Mouse (Mus musculus): ENCODE measurements at regions not wholly inside any gene's neighbourhood (a gene's known extent, or its start where the extent isn't known, plus 50 kb on each side); places are given as distances from the start of the nearest gene placed in this dataset.
"Not testable (repeated sequence)": the region's sequence is repeated elsewhere in the genome, so short reads cannot be mapped to it uniquely, and the experiment has no call there.

DNA sequence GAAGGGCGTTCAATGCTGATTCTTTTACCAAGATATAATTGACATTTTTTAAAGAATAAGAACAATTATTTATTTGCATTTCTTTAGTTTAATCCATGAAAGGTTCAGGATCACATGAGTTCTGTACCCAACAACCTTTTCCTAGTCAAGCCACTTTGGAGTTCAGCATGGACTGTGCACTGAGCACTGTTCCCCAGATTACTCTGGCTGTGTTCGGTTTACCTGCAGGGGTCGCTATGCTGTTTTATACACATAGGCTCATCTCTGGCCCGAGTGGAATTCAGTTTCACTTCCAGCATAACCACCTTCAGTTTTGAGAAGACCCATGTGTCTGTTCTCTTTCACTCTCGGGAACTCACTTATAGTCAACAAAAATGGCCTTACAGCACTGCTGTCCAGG lies 93.5 kb upstream of the Smarcad1 start:
- not testable (repeated sequence) for H3K4me1 ChIP-seq (ENCODE audit: control insufficient read depth, insufficient read depth, insufficient read length); H3K27ac ChIP-seq (ENCODE audit: insufficient read depth, low read length); H3K4me3 ChIP-seq (ENCODE audit: extremely low read depth, insufficient read depth, insufficient read length); H3K27me3 ChIP-seq (ENCODE audit: control insufficient read depth, insufficient read depth, low read length); H3K36me3 ChIP-seq (ENCODE audit: control insufficient read depth, insufficient read depth, low read length); DNase-seq (ENCODE audit: low read depth in 1 of 2, low spot score in 2 of 2)
- 84% methylated on average over 5 of the region's 5 CpGs for WGBS

DNA sequence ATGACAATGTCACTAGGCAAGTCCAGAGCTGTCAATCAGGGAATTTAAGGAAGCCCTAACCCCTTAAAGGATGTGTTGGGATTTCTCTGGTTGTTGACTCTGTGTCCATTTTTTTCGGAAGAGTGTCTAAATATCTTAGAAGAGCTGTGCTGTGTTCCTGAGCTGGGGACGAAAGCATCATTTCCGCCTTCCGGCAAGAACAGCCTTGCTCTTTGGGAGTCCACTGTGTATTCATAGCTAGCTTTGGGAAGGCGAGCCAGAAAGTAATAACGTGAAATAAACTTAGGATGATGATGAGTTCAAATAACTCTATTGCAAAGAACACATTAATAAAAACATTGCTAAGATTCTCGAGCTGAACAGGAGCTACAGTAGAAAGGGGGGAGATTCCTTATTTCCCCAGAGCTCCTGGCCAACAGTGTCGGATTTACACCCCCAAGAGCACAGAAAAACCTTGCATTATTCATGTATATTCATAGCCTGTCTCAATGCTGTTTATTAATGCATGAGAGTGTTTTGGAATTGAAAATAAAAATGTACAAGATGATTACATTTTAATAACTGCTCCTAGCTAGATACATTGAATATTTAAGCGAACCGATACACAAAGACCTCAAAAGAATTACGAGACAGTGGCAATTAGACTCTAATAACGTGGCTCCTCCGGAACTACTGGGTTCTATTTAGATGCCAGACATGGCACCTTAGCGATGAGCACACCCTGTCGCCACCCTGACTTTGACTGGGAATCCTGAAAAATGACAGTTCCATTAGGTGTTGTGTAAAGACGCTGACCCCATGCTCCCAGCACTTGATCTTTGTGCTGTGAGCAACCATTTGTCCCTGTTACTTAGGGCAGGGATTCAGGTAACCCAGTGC lies 80.5 kb upstream of the Smarcad1 start:
- TF ChIP-seq POLR2A (IDR thresholded peaks at IDR 0.05; ENCODE audit: low read depth, low read length) (no peak), CTCF (IDR thresholded peaks at IDR 0.05; ENCODE audit: extremely low read depth, insufficient read depth, insufficient read length, insufficient replicate concordance) (no peak)
- WGBS: 84% methylated on average over 16 of the region's 16 CpGs
- H3K27ac ChIP-seq (ENCODE audit: insufficient read depth, low read length): no peak overlapping the region
- no peaks in the 10 kb centered on the region for H3K27me3 ChIP-seq (ENCODE audit: control insufficient read depth, insufficient read depth, low read length)
- H3K4me1 ChIP-seq (ENCODE audit: control insufficient read depth, insufficient read depth, insufficient read length): no peaks in the 10 kb centered on the region
- H3K4me3 ChIP-seq (ENCODE audit: extremely low read depth, insufficient read depth, insufficient read length): no peak overlapping the region
- H3K36me3 ChIP-seq (ENCODE audit: control insufficient read depth, insufficient read depth, low read length): no peaks in the 10 kb centered on the region
- no peak for DNase-seq (ENCODE audit: low read depth in 1 of 2, low spot score in 2 of 2)

DNA sequence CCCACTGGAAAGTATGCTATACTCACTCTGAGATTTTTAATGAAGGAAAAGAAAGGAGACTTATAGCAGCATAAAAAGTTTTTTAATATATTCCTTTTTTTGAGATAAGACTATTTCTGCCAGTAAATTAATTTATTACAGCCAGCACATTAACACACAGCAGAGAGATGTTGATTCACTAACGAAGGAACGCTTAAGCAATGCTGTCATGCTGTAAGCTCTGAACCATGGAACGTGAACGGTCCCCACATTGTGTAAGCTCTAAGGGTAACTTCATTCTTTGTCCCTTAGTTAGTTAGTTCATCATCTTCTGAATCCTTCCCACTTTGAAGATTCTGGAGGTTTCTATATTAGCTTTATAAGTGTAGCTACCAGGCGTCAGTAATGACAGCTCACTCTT lies 79.8 kb upstream of the Smarcad1 start:
- H3K27ac ChIP-seq (ENCODE audit: insufficient read depth, low read length): no peak overlapping the region
- no peaks in the 10 kb centered on the region for H3K36me3 ChIP-seq (ENCODE audit: control insufficient read depth, insufficient read depth, low read length)
- H3K4me3 ChIP-seq (ENCODE audit: extremely low read depth, insufficient read depth, insufficient read length): no peak overlapping the region
- no peak for TF ChIP-seq POLR2A (IDR thresholded peaks at IDR 0.05; ENCODE audit: low read depth, low read length)
- 84% methylated on average over 5 of the region's 5 CpGs for WGBS
- H3K4me1 ChIP-seq (ENCODE audit: control insufficient read depth, insufficient read depth, insufficient read length): no peaks in the 10 kb centered on the region
- DNase-seq (ENCODE audit: low read depth in 1 of 2, low spot score in 2 of 2): no peak
- no peaks in the 10 kb centered on the region for H3K27me3 ChIP-seq (ENCODE audit: control insufficient read depth, insufficient read depth, low read length)

DNA sequence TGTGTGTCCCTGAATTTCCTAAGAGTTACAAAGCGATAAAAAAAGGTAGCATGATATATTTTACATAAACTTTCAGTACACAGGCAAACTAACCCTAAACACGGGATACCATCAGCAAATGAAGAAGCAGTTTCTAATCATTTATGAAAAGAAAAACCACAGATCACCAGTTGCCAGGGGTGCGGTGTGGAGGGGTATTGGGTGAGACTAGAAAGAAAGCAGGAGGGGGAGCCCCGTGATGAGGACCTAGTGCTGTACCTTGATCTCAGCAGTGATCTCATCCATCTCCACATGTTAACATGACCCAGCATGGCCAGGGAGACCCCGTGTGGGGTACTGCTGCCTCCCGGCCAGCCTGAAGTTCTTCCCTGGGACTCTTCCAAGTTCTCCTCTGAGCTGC lies 77.7 kb upstream of the Smarcad1 start:
- H3K27me3 ChIP-seq (ENCODE audit: control insufficient read depth, insufficient read depth, low read length): no peaks in the 10 kb centered on the region
- no peak overlapping the region for H3K4me3 ChIP-seq (ENCODE audit: extremely low read depth, insufficient read depth, insufficient read length)
- H3K4me1 ChIP-seq (ENCODE audit: control insufficient read depth, insufficient read depth, insufficient read length): no peaks in the 10 kb centered on the region
- TF ChIP-seq POLR2A (IDR thresholded peaks at IDR 0.05; ENCODE audit: low read depth, low read length) (no peak), CTCF (IDR thresholded peaks at IDR 0.05; ENCODE audit: extremely low read depth, insufficient read depth, insufficient read length, insufficient replicate concordance) (no peak)
- 68% methylated on average over 6 of the region's 6 CpGs for WGBS
- no peak overlapping the region for H3K27ac ChIP-seq (ENCODE audit: insufficient read depth, low read length)
- H3K36me3 ChIP-seq (ENCODE audit: control insufficient read depth, insufficient read depth, low read length): no peaks in the 10 kb centered on the region
- no peak for DNase-seq (ENCODE audit: low read depth in 1 of 2, low spot score in 2 of 2)

DNA sequence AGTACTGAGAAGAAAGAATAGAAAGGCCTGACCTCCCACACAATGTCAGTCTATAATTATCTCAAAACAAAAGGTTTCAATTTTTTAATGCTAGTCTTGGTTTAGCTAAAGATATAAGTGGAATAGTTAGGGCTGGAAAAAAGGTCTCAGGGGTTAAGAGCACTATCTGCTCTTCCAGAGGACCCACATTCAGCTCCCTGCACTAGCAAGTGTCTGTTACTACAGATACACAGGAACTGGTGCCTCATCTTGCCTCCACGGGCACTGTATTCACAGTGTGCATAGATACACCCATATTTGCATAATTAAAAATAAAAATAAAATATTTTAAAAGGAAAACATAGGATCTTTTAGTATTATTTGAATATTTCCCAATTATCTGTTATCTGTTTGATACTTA lies 77.2 kb upstream of the Smarcad1 start:
- H3K27ac ChIP-seq (ENCODE audit: insufficient read depth, low read length): no peak overlapping the region
- H3K36me3 ChIP-seq (ENCODE audit: control insufficient read depth, insufficient read depth, low read length): no peaks in the 10 kb centered on the region
- H3K4me3 ChIP-seq (ENCODE audit: extremely low read depth, insufficient read depth, insufficient read length): no peak overlapping the region
- TF ChIP-seq CTCF (IDR thresholded peaks at IDR 0.05; ENCODE audit: extremely low read depth, insufficient read depth, insufficient read length, insufficient replicate concordance) (no peak), POLR2A (IDR thresholded peaks at IDR 0.05; ENCODE audit: low read depth, low read length) (no peak)
- no peak for DNase-seq (ENCODE audit: low read depth in 1 of 2, low spot score in 2 of 2)
- H3K4me1 ChIP-seq (ENCODE audit: control insufficient read depth, insufficient read depth, insufficient read length): no peaks in the 10 kb centered on the region
- no peaks in the 10 kb centered on the region for H3K27me3 ChIP-seq (ENCODE audit: control insufficient read depth, insufficient read depth, low read length)
- WGBS: 76% methylated on average over 1 of the region's 1 CpGs

DNA sequence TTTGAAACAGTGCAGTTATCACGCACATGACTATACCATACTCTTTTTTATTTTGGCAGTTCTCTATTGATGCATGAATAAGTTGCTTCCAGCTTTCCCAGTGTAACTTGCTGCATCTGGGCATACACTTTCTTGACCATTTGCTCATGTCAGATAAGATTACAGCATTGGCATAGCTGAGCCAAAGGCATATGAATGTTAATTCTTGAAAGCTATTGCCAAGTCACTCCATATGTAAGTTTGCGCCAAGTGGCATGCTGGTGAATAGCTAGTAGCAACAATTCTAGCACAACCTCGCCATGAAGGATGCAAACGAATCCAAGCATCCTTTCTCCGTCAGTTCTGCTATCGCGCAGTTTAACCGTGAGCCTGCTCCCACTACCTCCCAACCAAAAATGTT lies 72.2 kb upstream of the Smarcad1 start:
- H3K4me1 ChIP-seq (ENCODE audit: control insufficient read depth, insufficient read depth, insufficient read length): no peaks in the 10 kb centered on the region
- no peak overlapping the region for H3K4me3 ChIP-seq (ENCODE audit: extremely low read depth, insufficient read depth, insufficient read length)
- no peaks in the 10 kb centered on the region for H3K36me3 ChIP-seq (ENCODE audit: control insufficient read depth, insufficient read depth, low read length)
- 87% methylated on average over 8 of the region's 8 CpGs for WGBS
- TF ChIP-seq POLR2A (IDR thresholded peaks at IDR 0.05; ENCODE audit: low read depth, low read length): no peak
- TF ChIP-seq CTCF (IDR thresholded peaks at IDR 0.05; ENCODE audit: extremely low read depth, insufficient read depth, insufficient read length, insufficient replicate concordance): no peak
- H3K27me3 ChIP-seq (ENCODE audit: control insufficient read depth, insufficient read depth, low read length): no peaks in the 10 kb centered on the region
- H3K27ac ChIP-seq (ENCODE audit: insufficient read depth, low read length): no peak overlapping the region
- DNase-seq (ENCODE audit: low read depth in 1 of 2, low spot score in 2 of 2): no peak

DNA sequence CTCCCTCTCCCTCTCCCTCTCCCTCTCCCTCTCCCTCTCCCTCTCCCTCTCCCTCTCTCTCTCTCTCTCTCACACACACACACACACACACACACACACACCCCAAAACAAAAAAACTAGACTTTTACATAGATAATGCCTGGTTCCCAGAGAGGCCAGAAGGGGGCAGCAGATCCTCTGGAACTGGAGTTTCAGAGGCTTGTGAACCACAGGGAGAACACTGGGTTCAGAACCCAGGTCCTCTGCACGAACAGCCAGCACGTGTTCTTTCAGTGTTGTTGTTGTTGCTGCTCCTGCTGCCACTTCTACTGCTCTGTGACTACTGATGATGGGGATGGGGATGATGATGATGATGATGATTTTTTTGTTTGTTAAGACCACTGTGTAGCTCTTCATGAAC lies 68.4 kb upstream of the Smarcad1 start:
- TF ChIP-seq POLR2A (IDR thresholded peaks at IDR 0.05; ENCODE audit: low read depth, low read length) (no peak), CTCF (IDR thresholded peaks at IDR 0.05; ENCODE audit: extremely low read depth, insufficient read depth, insufficient read length, insufficient replicate concordance) (peak; percentile 17; the same call in 1 of the 2 replicates)
- 36% methylated on average over 2 of the region's 2 CpGs for WGBS
- no peaks in the 10 kb centered on the region for H3K4me1 ChIP-seq (ENCODE audit: control insufficient read depth, insufficient read depth, insufficient read length)
- peak in 1 of 2 experiments; percentile 6 for DNase-seq (ENCODE audit: low read depth in 1 of 2, low spot score in 2 of 2)
- H3K27me3 ChIP-seq (ENCODE audit: control insufficient read depth, insufficient read depth, low read length): no peaks in the 10 kb centered on the region
- H3K4me3 ChIP-seq (ENCODE audit: extremely low read depth, insufficient read depth, insufficient read length): no peak overlapping the region
- no peak overlapping the region for H3K27ac ChIP-seq (ENCODE audit: insufficient read depth, low read length)
- H3K36me3 ChIP-seq (ENCODE audit: control insufficient read depth, insufficient read depth, low read length): no peaks in the 10 kb centered on the region

DNA sequence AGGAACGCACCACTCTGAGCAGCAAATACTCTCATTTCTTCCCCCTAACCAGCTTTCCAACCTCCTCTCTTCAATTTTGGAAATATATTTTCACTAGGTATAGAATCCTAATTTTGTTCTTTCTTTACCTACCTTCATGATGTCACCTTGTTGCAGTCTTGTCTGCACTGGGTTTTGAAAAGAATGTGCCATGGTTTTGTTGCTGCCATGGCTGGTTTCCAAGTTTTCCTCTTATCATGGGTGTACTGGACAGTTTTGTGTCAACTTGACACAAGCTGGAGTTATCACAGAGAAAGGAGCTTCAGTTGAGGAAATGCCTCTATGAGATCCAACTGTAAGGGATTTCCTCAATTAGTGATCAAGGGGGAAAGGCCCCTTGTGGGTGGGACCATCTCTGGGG lies 67.9 kb upstream of the Smarcad1 start:
- not testable (repeated sequence) for H3K27ac ChIP-seq (ENCODE audit: insufficient read depth, low read length); H3K36me3 ChIP-seq (ENCODE audit: control insufficient read depth, insufficient read depth, low read length); H3K4me1 ChIP-seq (ENCODE audit: control insufficient read depth, insufficient read depth, insufficient read length); H3K4me3 ChIP-seq (ENCODE audit: extremely low read depth, insufficient read depth, insufficient read length); H3K27me3 ChIP-seq (ENCODE audit: control insufficient read depth, insufficient read depth, low read length); DNase-seq (ENCODE audit: low read depth in 1 of 2, low spot score in 2 of 2)
- WGBS: 87% methylated on average over 1 of the region's 1 CpGs
